Mouse (Mus musculus): ENCODE measurements around the gene Bbx.

DNA sequence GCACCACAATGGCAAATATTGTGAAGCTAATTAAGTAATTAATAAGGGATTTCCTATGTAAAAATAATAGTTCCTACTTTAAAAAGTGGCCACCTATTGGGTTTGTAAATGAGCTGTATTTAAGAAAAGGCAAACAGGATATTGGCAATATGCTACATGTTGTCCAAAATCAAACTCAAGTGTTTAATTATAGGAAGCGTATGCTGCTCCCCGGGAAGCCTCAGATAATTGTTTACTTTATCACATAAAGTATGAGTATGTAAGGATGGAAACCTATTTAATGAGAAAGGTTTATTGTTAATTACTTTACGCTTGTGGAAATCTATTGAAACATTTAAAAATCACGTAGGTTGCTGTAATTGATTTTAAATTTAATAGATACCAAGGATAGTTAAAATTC, 159.4 kb downstream of the Bbx start:
- TF ChIP-seq POLR2A (IDR thresholded peaks at IDR 0.05; ENCODE audit: extremely low read depth, insufficient read depth, low read length), result no peak
- no peak for TF ChIP-seq CTCF (IDR thresholded peaks at IDR 0.05; ENCODE audit: extremely low read depth, insufficient read depth, low read length)
